19 mouse cellular contexts compared by ENCODE assay signal in the genomic region with DNA sequence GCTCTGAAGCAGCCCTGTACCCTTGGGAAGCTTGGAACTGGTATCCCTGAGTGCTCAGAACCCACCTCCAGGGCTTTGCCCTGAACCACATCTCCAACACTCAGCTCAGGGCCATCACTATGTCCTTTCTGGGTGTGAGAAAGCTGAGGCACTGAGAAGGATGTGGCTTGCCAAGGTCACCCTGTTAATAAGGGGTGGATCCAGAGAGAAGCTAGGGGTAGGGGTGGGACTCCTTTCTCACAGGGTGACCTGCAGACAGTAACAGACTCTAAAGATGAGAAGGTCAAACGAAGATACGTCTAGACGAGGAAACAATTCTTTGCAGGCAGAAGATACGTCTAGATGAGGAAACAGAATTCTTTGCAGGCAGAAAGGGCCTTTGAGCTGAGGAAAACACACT. TPM values are rescaled to one million over a fixed set of nuclear protein-coding genes. Genes with fewer than 3 reads are reported as not detected.
"Had no signal": no experiment of that assay in that cellular context is flagged by ENCODE, and none has a peak within 500 bp of the region (broad histone marks: within the 10 kb centered on the region; RNA-seq: fewer than 3 reads in every experiment).

No protein-coding gene starts in this region.

- H3K9ac ChIP-seq: lung, embryonic 14.5 days; midbrain, embryonic 12.5 days; neural tube, embryonic 13.5 days; neural tube, embryonic 15.5 days; stomach, embryonic 15.5 days had no signal

- H3K27ac ChIP-seq: midbrain, embryonic 10.5 days; midbrain, embryonic 12.5 days; neural tube, embryonic 13.5 days; neural tube, embryonic 15.5 days; stomach, embryonic 15.5 days had no signal

- H3K4me3 ChIP-seq: midbrain, embryonic 10.5 days; midbrain, embryonic 12.5 days; myocyte; neural tube, embryonic 13.5 days; neural tube, embryonic 15.5 days; stomach, embryonic 15.5 days had no signal

- ATAC-seq: midbrain, embryonic 16.5 days had no signal

- H3K9me3 ChIP-seq: midbrain, embryonic 10.5 days; neural tube, embryonic 13.5 days; neural tube, embryonic 15.5 days; stomach, embryonic 15.5 days had no signal

- H3K36me3 ChIP-seq: midbrain, embryonic 12.5 days had no signal

- H3K4me2 ChIP-seq: lung, embryonic 14.5 days; midbrain, embryonic 12.5 days; neural tube, embryonic 13.5 days; neural tube, embryonic 15.5 days; stomach, embryonic 15.5 days had no signal

- DNase-seq: lung, embryonic 14.5 days; lung, postnatal 14 days; midbrain, embryonic 14.5 days; right cerebral cortex, postnatal 14 days; thymus, adult 2 months; thymus, postnatal 25 days; thymus, postnatal 4 days had no signal

RNA-seq across cellular contexts. Expression of gene 4933428G20Rik, which starts 2.7 kb away (rescaled TPM):
- total RNA-seq: megakaryocyte, adult 5-6 weeks; megakaryocyte-erythroid progenitor cell, adult 5-6 weeks had no signal
- polyA plus RNA-seq: midbrain, embryonic 14.5 days; neural tube, embryonic 11.5 days; spleen, adult 2 months; thymus, adult 2 months; urinary bladder, adult 2 months had no signal
